Mouse (Mus musculus): Measurements from ENCODE around the gene Cep104.

DNA sequence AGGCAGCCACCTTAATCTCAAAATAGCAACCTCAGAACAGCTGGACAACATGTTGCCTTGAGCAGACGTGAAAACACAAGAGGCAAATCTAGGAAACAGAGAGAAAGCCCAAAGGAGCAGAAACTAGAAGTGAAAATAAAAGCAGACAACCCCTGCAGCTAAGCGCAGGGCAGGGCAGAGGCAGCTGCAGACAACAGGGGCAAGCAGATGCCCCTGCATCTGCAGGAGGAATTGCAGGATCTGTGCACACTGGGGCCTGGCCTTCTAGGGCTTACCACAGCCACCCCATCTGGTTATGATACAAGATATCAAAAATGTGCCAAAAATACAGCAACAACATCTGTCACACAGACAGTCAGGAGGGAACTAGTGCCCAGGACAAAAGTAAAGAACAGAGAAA is 7.4 kb upstream of the Cep104 start:
- TF ChIP-seq TAL1 (IDR thresholded peaks at IDR 0.05; ENCODE audit: low read length): no peak
- no peak for TF ChIP-seq GATA1 (IDR thresholded peaks at IDR 0.05; ENCODE audit: low read length)

Data from erythroblast, embryonic 14.5 days (primary cell).